Mouse (Mus musculus): ENCODE measurements at regions not wholly inside any gene's neighbourhood (a gene's known extent, or its start where the extent isn't known, plus 50 kb on each side); places are given as distances from the start of the nearest gene placed in this dataset.

DNA sequence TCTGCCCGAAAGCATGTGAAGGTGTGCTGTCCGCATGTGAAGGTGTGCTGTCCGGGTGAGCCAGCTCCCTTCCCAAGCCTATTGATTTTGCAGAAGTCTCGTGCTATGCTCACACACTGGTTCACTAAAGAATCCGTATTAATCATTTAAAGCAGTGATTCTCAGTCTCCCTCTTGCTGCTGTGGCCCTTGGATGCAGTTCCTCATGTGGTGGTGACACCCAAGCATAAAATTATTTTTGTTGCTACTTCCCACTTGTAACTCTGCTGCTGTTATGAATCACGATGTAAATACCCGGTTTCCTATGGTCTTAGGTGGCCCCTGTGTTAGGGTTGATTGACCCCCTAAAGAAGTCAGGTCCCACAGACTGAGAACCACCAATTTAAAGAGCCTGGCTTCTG is 55.7 kb upstream of the Emb start:
- intact Hi-C loops (cut with DNase I), result no loop called here
- no peak for DNase-seq (ENCODE audit: low spot score in 2 of 2)

DNA sequence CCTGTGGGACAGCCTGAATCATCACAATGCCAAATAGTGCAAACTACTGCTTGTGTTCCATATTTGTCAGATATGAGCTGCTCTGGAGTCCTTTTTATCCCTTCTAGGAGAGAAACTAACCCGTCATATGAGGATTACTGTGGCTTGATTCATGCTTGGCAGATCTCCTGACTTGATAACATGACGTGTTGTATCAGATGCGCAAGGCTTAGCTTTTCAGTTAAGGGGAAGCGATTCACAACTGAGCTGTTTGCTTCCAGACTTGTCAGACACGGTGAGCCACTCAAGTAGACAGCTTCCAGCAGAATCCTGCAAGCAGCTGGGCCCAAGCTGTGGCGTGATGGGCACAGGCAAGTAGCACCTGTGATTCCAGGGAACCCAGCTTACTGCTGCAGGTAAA is 64.5 kb upstream of the Emb start:
- intact Hi-C loops (cut with DNase I), result no loop called here
- DNase-seq (ENCODE audit: low spot score in 2 of 2), result no peak

DNA sequence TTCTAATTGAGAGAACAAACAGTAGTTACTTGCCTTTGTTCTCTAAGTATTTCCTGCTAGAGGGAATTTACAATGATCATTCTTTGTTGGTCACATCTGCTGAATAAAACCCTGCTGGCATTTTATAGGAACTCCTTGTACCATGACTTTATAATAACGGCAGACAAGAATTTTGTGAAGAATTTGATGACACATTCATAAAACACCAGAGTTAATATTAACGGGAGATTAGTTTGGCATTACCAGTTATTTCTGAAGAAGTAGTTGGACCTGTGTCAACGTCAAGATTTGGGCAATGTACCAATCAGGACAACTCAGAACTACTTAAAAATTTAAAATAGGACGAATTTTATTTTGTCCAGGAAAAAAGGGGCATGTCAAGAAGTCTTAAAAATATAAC is 65.1 kb upstream of the Emb start:
- intact Hi-C loops (cut with DNase I), result no loop called here
- no peak for DNase-seq (ENCODE audit: low spot score in 2 of 2)

DNA sequence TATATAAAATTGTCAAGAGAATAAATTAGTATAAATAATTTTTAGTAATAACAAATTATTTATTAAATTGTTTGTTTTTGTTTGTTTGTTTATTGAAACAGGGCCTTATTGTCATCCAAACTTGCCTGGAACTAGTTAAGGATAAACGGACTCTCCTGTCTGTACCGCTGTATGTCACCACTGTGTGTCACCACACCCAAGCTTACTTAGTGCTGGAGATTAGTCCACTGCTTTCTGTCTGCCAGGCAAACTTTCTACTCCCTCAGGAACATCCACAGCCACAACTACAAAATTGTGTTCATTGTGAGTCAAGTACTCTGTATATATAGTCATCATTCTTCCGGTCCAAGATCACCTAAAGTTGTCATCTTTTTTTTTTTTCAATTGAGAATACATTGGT is 74.0 kb upstream of the Emb start:
- intact Hi-C loops (cut with DNase I), result no loop called here
- no peak for DNase-seq (ENCODE audit: low spot score in 2 of 2)

DNA sequence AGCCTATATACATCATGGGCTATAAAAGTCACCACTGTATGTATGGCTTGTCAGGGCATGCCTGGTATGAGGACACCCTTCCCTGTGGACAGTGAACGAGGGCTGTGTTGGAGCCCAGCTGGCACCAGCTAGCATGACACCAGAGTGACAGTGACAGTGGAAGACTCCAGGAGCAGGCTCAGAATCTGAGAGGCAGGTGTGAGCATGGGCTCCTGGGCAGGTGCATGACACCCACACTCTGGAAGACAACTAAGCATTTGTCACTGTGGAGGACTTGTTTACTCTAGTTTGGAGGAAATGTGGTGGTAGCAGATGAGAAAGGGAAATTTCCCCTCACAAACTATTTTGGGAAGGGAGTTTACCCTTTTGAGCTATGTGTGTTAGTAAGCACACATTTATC is 76.2 kb upstream of the Emb start:
- intact Hi-C loops (cut with DNase I), result no loop called here
- no peak for DNase-seq (ENCODE audit: low spot score in 2 of 2)

DNA sequence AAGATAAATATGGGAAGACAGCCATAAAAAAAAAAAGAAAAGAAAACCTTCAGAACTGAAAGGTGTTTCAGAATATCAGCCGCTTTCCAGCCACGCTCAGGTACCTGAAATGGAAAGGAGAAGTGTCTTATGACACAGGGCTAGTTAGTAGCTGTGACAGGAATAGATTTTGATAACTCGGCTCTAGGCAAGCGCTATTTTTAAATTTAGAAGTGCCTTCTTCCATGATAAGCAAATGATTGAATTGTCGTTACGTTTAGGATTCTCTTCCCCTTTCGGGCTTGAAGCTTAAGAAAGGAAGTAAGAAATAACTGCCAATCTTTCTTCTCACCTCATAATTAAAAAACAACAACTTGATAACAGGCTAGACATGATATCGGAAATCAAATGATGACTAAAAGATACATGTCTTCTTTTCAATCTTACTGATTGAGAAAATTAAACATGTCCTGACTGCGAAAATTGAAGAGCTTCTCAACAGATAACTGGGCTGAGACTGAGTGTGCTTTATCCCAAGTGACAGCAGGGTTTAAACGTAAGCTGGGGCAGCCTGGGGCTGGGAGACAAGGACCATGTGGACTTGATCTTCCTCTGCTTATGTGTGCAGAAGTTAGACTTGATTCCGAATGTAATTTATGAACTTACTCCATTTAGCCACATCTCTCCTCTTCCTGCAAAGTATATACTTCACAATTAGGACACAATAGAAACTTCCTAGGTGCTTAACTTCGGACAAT is 80.4 kb upstream of the Emb start:
- intact Hi-C loops (cut with DNase I), result no loop called here

DNA sequence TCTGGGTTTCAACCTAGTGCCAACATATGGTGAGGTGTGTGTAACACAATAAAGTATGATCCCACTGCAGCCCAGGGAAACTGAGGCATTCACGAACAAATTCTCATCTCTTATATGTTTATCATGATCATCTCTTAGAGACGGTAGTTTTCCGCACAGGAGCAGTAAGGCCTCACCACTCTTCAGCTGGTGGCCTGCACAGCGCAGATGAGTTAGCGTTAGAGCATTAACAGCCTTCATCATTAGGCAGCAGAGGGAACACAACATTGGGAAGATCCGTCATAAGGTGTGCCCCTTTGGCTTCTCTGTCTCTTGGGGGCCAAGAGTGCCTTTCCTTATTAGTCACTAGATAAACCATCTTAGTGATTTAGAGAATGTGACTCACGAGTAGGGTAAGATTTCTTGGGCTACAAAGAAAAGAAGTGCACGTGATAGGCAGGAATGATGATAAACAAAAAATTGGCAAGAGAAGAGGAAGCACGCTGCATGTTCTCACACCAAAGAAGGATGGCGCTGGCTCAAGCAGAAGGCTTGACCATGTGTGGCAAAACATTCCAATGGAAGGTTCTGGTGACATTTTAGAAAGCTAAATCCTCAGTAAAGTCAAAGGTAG is 81.1 kb upstream of the Emb start:
- no peak for DNase-seq (ENCODE audit: low spot score in 2 of 2)
- intact Hi-C loops (cut with DNase I), result no loop called here

More for the DNA sequence above, 80.4 kb upstream of the Emb start:
- no peak for DNase-seq (ENCODE audit: low spot score in 2 of 2)

DNA sequence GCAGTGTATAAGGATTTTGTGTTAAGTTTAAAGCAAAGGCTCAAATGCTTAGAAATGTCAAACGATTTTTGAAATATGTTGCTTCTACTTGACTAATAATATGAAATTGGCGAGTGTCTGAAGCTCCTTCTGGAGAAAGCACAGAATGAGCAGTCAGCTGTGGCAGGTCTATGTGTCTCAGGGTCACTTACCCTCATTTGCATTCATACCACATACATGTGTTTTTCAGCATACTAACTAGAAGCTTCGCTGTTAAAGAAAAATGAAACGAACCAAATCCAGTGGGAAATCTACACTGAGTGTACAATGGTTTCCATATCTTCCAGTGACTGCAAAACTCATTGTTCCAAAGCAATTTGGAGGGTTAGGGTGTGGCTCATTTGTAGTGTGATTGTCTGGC is 88.7 kb upstream of the Emb start:
- no peak for DNase-seq (ENCODE audit: low spot score in 2 of 2)
- intact Hi-C loops (cut with DNase I), result no loop called here

DNA sequence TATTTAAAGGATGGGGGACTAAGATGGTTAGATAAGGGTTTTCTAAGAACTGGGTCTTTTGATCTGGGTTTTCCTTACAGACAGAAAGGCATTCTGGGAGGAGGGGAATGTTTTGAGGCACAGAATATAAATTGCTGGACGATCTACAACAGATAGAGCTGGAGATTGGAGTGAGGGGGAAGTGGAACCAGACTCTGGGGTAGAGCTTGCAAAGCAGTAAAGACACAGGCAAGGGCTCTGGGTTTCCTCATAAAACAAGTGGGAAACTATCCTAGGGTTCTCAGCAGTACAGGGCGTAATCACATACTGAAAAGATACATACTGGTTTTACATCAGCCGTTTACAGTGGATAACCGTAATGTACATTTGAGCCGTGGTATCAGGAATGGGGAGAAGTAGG is 89.5 kb upstream of the Parp8 start:
- no peak for DNase-seq (ENCODE audit: low spot score in 2 of 2)
- intact Hi-C loops (cut with DNase I), result no loop called here

DNA sequence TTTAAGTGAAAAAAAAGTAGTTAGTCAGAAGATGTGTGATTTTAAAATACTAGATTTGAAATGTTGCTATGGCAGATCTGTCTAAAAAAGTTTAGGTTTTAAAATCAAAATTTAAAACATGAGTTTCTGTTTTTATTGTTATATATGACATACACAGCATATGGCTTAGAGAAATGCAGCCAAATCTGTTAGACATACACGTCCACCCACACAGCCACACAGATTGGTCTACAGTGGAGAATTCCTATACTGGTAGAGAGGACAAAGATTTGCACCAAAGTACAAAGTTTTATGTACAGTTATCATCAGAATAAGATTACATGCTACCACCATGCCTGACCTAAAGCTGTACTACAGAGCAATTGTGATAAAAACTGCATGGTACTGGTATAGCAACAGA is 87.1 kb upstream of the Parp8 start:
- intact Hi-C loops (cut with DNase I), result no loop called here

DNA sequence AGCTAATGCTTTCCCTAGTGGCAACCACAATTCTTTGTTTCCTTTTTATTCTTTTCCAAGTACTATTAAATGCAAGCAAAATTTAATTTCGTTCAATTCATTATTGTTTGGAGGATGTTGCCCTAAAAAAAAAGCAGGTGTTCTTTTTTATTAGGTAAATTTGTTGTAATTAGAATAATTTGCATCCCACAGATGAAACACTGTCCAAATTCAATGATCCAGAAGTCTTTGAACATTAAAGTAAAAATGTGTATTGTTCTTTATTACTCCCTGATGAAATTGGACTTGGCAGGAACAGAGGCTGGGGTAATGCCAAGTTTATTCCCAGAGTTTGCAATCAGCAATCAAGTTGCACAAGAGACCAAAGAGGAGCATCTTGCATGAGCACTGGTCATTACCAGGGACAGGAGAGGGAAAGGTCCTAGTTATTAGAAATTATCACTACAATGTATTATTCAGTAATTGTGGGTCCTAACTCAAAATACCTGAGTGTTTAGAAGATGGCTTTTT is 79.9 kb upstream of the Parp8 start:
- intact Hi-C loops (cut with DNase I), result no loop called here
- no peak for DNase-seq (ENCODE audit: low spot score in 2 of 2)

More for the DNA sequence above, 87.1 kb upstream of the Parp8 start:
- peak in 1 of 2 experiments; percentile 7 for DNase-seq (ENCODE audit: low spot score in 2 of 2)

DNA sequence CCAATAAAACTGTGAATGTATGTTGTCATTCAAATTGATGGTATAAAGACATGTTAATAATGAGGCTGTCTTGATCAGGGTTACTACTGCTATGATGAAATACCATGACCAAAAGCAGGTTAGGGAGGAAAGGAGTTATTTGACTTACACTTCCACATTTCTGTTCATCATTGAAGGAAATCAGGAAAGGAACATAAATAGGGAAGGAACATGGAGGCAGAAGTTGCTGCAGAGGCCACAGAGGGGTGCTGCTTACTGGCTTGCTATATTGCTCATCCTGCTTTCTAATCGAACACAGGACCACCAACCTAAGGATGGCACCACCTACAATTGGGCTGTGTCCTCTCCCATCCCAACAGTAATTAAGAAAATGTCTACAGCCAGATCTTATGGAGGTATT is 69.4 kb upstream of the Parp8 start:
- no peak for DNase-seq (ENCODE audit: low spot score in 2 of 2)
- intact Hi-C loops (cut with DNase I), result no loop called here

DNA sequence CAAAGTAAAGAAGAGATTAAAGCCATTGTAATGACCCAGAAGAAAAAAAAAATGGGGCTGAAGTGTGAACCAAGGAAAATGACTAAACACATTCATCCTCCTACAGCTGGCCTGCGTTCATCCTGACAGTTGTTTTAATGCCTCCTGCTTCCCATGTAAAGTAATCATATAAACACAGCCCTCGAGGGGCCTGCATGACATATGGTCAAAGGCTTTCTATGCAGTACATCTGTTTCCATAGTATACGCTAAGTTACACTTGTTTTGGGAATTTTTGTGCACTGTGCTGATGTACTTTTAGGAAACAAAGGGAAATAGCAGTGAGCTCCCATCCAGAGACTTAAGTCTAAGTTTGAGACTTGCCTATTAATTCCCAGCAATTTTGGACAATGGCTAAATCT is 63.3 kb upstream of the Parp8 start:
- intact Hi-C loops (cut with DNase I), result no loop called here
- no peak for DNase-seq (ENCODE audit: low spot score in 2 of 2)

DNA sequence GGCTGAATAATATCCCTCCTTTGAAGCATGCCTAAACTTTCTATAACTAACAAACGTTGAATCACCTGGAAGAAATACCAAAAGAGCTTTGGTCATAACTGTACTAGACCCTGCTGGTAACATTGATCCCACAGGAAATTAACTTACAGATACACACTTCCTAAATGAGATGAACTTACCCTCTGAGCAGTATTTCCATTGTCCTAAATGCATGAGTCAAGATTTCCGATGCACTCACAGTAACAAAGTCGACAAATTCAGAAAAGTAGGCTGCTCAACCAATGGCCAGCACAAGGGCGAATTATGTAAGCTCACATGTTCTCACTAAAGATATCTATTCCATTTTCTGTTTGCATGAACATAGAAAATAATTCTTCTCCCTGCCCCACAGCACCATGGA is 57.4 kb upstream of the Parp8 start:
- intact Hi-C loops (cut with DNase I), result no loop called here
- DNase-seq (ENCODE audit: low spot score in 2 of 2), result no peak

DNA sequence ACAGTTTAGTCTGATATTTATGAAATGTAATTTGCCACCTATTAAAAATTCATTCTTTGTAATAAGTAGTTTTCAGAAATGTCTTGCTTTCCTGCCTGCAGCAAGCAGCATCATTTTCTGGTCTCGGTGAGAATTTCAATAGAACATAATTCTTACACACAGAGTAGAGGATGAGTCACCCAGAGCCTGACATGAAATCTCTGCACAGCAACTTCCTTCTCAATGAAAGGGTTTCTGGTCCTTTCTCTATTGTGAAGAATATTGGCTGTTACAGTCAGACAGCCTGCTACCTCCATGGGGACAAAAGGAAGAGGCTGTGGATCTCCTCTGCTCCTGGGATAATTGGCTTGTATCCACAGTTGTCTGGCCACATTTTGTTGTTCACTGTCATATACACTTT is 54.0 kb upstream of the Parp8 start:
- intact Hi-C loops (cut with DNase I), result no loop called here
- no peak for DNase-seq (ENCODE audit: low spot score in 2 of 2)
